Mouse (Mus musculus) embryo, embryonic 10.5 days (tissue): ENCODE results near the gene Pdss2.
A peak's percentile ranks its signal among the peaks of the same experiment; 100 is the strongest.
"Not testable (repeated sequence)": the region's sequence is repeated elsewhere in the genome, so short reads cannot be mapped to it uniquely, and the experiment has no call there.

ENCODE experiments used
- DNase-seq: peaks from one replicate; pipeline ENCODE4 v3.0.0-alpha.2; 2015; ENCODE audit warnings: low spot score

Gene Pdss2

DNA sequence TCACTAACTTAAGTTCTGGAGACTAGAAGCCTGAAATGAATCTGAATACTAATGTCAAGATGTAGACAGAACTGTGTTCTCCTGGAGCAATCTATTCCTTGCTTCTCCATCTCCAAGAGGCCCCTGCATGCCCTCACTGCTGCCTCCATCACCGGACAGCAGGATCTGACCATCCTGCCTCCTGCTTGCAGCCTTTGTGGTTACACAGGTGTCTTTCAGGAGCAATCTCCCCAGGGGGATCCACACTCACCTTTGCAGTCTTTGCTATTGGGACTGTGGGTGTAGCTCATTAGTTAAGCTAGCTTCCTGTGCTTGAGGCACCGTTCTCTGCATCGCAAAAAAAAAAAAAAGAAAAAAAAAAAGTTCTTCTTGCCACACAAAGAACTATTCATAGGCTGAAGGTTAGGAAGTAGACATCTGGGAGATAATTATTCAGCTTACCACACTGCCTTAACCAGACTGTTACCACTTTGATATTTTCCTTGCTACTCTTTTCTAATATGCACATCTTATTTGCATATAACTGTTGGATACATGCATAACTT, 23.0 kb downstream of the Pdss2 start:
- peak; percentile 7 for DNase-seq

DNA sequence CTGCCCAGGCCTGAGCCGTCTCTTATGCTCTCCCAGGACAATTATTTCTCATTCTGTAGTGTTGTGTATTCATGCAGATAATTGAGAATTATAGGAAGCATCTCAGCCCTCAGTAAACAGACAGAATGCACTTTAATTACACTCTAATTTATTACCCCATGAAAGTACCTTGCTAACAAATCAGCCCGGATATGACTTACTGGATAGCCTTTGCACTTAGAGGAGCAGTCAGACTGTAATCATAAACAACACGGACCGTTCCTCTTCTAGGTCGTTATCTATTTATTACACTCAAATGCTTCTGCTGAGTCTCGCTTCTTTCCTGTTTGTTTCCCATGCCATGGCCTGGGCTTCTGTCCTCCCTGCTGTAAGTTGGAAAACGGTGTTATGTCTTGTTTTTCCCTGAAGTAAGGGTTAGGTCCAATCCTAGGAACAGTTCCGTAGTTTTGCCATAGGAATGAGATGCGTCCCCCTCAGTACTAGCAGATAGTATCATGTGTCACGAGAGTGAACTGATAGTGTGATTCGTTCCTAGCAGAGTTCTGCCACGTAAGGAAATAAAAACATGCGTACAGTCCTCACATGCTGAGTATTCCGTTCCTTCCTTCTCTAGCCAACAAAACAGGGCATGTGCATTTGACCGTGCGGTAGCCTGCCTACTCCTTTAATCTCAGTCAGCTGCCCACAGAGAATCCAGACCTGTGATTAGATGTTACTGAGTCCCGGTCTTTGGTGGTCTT, 24.3 kb downstream of the Pdss2 start:
- peak; percentile 6 for DNase-seq

DNA sequence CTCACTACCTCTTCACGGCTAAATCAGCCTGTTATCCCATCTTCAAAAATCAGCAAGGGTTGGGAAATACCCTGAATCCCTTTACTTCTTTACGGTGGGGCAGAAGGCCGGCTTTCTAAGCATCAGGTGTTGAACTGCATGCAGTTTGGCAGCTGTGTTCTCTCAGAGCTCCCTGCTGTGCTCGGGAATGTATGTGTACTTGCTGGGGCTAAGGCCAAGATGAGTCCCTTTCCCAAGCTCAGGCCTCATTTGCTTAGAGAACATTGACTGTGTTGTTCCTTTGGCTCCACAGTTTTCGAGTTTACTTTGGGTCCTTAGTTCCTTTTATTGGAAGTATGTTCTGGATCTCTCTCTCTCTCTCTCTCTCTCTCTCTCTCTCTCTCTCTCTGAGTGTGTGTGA, 26.7 kb downstream of the Pdss2 start:
- peak; percentile 35 for DNase-seq

DNA sequence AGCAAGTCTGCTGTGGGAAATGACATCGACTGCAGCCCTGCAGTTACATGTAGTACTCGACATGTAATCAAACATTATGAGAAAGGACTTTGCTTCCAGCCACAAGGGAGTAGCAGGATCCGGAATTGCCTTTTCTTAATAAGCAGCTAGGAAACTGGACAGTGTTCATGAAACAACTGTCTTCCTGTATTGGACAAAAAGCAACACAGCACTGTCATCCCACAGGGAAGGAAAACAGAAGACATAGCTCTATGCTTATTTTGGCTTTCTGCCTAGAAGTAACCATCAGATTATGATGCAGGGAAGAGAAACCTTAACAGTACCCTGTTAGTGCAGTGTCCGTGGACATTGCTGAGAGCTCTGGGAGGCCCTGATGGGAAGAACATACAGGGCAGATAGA, 31.0 kb downstream of the Pdss2 start:
- DNase-seq, result no peak

GRCm38 (mm10) chr10:43256965-43257364, 35.7 kb downstream of the Pdss2 start:
- DNase-seq, result not testable (repeated sequence)

GRCm38 (mm10) chr10:43257500-43257899, 36.2 kb downstream of the Pdss2 start:
- not testable (repeated sequence) for DNase-seq

GRCm38 (mm10) chr10:43271318-43271717, 50.0 kb downstream of the Pdss2 start:
- DNase-seq, result no peak

DNA sequence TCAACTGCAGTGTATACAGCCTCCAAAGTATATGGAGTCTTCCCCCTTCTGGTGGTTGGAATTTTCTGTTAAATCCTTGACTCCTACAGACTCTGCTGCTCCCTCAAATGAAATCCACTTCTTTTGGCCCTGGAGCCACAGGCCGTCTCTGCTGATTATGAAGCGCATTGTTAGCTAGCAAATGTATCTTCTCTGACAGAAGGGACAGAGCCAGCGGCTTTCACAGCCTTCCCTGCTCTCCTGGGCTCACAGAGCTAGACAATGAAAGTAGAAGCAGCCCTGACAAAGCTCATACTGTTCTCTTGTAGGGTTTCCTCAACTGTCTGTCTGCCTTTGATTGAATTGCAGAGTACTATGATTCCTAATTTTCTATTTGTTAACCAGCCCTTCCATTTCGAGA, 51.1 kb downstream of the Pdss2 start:
- no peak for DNase-seq

- DNase-seq, result no peak
Measured at GRCm38 (mm10) chr10:43273057-43273456, 51.8 kb downstream of the Pdss2 start.

- DNase-seq, result no peak
Measured at GRCm38 (mm10) chr10:43275446-43275845, 54.2 kb downstream of the Pdss2 start.

DNA sequence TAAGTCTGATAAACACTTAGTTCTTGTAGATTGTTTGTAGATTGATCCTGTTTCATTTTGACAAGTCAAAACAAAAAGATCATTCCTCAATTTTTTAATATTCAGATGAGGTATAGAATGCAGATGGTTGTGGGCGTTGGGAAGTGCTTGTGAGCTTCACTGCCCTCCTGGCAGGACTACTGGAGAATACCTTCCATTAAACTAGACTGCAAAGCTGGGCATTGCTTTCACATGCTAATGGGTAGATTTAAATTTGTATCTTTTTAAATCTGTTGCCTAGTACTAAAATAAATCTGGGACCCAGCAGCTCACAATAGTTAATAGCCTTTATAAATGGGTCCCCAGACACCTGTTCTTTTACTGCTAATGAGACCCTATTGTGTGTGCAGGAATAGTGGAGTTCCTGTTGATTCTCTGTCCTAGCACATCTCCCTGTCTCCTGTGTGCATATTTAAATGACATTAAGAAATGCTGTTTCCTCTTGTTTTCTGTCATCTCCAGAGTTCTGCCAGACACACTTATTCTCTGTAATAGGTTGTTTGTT, 54.9 kb downstream of the Pdss2 start:
- no peak for DNase-seq

DNA sequence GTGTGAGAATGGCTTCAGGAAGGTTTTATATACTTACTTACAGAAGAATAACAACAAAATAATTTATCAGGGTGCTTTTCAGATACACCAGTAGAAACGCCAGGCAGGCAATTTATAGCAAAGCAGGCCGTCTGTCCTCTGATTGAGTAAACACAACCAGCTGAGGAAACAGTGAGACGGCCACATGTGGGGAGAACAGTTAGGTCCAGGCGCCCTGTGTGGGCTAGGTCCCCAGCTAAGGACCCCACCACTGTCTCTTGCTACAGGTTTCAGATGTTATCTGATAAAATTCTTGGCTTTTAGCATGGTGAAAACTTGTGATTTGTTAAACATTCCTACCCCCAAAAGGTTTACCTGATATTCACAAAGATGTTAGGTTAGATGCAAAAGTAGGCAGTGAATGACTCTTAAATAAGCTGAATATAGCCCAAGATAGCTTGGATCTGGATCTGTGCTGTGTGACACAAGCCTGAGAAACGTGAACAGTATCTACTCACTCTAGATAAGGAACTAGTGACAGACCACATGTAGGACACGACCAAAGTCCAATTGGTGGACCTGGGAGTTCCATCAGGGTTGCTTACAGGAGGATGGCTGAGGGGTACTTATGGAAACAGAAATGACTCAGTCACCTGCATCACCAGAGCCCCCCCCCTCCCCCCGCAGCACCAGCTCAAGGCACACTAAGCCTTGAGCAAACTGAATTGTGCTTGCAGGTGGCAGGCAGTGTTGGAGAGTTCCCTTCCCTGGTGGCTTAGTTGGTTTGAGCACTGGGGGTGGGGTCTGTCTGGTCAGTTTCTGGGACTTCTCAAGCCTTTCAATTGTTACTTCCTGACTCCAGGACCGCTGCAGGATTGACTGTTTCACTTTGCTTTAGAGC, 56.2 kb downstream of the Pdss2 start:
- DNase-seq, result no peak

DNA sequence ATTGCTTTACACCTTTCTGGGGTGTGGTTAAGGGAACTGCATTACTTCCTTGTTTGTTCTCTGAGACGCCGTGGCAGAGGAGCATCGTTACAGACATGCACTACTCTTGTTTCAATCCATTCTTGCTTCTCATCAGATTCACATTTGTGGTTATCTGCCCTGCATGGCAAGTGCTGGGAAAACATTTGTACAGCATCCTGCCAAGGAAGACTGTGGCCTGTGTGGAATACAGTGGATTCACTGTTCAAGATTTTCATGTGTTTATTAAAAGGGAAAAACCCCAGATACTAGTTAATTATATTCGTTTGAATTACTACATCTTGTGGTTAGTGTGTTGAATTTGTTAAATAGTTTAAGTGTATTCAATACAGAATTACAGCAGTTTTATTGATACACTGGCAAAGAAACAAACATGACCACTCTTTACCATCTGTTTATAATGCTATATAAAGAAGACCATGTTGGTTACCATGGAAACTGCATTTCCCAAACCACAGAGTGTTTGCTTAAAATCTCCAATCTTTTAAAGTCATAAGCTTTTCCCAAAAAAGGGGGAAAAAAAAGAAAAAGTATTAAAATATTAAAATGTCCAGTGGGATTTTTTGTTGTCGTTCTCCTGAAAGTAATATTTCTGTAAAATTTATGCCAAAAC, 58.5 kb downstream of the Pdss2 start:
- DNase-seq, result no peak

DNA sequence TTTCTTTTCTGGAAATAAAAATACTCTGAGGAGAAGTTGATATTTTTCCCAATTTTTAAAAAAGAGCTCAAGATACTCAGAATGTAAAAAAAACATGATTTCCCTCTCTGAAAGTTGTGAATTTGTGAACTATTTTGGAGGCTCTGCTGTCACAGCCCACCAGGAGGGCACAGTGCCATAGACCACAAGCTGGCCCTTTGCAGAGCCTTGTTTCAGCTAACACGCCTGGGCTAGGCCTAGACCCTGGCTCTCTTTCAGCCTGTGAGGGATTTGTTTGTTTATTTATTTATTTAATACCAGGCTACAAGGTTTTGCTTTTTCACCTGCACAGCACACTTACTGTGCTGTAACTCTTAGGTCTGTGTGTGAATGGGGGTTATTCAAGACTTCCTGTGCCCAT, 64.3 kb downstream of the Pdss2 start:
- DNase-seq, result no peak

DNA sequence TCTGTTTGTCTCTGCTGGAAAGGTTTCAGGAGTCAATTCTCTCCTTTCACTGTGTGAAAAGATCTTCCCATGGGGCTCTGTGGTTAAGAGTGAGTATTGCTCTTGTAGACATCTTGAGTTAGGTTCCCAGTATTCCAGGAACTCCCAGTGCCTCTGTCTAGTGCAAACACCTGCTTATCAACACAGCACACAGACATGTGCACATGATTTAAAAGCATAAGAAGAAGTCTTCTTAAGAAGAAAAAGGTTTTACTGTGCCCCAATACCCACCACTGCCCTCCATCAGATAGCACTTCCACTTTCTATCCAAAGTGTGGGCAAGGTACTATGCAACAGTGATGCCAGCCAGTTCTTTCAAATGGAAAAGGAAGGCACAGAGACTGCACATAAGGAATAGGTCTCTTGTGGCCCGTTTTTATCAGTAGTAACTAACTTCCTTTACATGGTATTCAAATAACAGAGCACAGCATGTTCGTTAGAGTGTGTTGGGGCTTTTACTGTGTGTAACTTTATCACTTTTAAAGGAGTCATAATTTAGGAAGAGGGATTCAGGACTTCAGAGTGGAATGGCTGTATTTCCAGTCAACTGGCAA, 69.4 kb downstream of the Pdss2 start:
- DNase-seq, result no peak

GRCm38 (mm10) chr10:43291333-43291736, 70.0 kb downstream of the Pdss2 start:
- DNase-seq, result no peak

GRCm38 (mm10) chr10:43292454-43292853, 71.2 kb downstream of the Pdss2 start:
- DNase-seq, result no peak

DNA sequence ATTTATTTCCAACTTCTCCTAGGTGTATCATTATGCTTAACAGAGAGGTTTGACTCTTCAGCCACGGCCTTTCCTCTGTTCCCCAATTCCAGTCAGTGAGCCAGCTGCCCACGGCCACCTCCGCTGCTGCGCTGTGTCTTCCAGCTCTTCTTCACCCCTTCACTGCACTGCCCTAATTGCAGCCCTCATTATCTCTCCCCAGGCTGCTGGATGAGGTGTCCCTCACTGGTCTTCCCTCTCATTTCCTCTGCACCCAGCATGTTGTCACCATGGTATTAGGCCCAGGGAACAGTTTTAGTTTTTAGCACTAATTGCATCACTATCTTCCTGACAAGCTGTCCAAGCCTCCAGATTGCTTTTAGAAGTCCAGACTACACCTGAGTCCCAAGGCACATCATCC, 73.0 kb downstream of the Pdss2 start:
- DNase-seq, result no peak

DNA sequence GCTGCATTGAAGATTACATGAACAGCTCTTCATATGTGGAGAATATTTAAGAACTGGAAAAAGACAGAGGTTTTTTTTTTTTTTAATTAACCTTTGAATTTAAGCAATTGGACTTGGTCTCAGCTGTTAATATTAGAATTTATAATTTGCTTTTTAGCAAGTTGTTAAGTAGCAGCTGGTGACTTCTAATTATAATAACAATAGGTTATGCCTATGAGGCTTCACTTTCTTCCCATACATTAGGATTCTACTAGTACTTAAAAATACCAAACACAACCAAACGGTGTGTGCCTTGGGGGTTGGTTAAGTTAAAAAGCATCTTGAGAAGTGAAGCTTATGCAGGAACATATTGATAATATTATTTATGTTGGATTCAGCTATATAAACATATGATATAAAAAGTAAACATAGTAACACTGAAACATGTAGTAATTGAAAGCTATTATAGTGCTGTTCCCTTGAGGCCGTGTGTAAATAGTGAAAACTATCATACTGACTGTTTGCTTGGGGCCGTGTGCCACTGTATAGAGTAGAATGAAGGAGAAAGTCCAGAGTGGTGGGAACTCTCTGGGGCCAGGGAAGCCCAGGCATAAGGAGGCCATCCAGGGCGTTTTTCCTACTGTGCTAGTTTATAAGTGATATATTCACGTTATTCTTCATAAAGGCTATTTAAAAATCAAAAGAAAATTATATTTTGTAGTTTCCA, 87.0 kb downstream of the Pdss2 start:
- no peak for DNase-seq

DNA sequence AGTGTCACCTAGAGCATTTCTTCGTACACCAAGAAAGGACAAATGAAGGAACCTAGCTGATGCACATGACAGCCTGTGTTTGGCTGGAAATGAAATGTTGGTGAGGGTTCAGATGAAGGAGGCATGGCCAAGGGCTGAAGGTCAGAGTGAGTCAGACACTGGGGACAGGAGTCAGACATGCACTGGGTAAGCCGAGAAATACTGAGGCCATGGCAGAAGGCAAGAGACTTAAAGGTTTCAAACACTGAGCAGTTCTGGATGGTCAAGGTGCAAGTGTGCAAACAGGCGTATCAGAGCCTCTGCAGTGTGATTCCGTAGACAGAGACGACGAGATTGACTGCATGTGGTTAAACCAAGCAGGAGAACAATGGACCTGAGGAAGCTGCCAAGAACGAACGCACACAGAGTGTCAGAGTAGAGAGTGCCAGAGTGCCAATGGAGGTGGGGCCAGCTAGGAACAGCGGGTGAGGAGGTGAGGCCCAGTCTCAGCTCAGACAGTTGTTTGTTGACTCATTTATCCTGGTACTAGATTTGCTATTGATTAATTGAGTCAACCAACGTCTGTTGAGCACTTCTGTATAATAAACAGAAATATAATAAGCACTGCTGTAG, 89.6 kb downstream of the Pdss2 start:
- DNase-seq, result no peak

DNA sequence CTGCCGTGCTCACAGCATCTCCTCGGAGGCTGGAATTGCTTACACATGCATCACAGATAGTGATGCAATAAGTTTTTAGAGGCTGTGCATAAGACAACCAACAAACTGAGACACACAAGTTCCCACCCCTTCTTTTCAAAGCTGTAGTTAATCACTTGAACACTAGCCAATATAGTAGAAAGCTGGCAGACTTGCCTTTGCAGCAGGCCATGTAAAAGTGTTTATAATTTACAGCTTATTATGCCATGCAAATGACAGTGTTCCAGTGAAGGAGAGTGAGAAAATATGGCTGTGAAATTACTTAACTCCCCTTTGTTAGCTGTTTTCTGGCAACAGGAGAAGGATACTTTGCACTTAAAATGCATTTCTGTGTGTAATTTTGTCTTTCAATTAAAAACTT, 90.9 kb downstream of the Pdss2 start:
- no peak for DNase-seq
